Mouse (Mus musculus) kidney, postnatal 4 days (tissue): ENCODE data around the gene Ap1g2.

Experiments
- DNase-seq, 2 experiments: peaks; one replicate each; pipeline ENCODE4 v3.0.0; 2021; ENCODE audit warnings: mixed read lengths in 2 of 2

The Ap1g2 gene

DNA sequence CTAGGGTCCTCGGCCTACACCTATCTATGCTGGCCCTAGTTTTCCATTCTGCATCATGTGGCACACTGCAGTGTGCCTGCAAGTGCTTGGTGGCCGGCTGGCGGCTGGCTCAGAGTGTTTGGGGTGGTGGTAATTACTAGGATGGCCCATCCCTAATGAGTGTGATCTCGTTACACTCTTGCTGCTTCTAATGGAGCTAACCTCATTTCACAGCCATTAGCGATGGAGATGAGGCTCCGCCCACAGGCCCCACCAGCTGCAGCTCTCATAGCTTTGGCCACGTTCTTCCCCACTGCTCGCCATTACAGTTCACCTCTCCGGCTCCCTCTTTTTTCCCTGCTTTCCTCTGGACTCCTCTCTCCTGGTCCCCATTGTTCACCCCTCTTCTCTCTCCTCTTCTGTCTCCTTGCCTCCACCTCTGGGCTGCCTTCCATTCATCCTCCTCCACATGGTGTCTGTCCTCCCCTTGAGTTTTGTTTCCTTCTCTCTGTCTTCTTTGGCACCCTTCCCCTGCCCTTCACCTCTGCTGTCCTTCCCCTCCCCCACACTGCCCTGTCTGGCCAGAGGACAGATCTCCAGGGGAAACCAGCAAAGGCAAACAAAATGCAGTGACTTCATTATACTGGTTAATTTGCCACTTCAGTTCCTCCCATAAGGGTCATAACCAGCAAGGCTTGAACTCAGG lies 20.9 kb downstream of the Ap1g2 start:
- DNase-seq: no peak

DNA sequence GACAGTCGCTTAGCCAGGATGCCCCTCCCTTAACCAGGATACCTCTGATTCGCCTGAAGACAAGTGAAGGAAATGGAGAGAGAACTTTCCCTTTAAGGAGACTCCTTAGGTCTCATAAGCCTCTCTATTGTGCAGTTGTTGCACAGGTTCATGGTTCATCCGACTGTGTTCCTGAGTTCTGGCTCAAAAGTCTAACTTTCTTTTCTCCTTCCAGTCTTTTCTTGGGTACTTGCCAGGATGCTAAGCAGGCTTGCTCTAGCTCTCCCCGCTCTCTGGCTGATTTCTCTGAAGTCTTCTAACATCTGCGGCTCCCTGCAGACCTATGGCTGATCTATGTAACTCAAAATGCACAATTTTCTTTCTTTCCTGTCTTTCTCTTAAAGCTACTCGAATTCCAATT lies 22.9 kb downstream of the Ap1g2 start:
- DNase-seq: no peak

DNA sequence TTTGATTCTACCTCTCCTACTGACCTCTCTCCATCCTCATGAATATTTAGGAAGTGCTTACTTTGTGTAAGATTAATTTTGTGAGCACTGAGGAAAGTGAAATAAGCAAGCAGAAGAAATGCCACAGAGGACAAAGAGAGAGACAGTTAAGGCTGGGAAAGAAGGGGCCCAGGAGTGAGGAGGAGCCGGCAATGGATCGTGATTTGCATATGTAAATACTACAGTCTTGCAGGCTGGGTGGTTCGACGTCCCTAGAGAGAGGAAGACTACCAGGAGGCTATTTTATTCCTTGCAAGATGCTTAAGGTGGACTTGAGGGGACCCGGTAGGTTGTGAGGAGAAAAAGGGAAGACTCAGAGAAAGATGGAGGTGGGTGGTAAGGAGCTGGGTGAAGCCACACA lies 25.3 kb downstream of the Ap1g2 start:
- DNase-seq: no peak

DNA sequence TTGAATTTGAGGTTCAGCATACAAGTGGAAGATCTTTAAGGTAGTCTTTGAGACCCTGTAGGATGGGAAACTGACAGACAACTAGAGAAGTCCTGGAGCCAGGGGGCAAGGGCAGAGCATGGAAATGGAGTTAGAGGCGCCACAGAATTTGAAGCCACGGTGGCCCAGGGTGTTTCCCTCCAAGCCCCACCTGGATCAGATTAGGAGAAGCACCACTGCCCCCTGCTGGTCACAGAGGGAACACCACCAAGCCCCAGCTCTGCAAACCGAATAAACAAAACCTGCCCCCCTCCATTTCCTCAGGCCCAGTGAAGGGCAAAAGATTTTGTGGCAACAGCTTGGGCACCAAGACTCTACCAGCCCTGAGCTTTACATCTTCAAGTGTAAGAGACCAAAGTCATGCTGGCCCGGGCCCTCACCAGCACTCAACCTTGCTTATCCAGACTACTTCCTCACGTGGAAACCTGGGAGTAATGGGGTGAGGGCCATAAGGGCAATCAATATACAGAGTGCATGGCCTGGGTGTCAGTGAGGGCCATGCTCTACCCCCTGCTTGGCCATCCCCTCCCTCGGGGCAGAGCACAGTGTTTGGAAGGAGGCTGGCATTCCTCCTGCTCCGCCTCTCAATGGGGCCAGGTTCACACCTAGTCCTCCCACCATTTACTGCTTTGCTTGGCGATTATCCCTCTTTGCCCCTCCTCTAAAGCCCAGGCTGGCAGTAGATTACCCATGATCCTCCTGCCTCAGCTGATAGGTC lies 27.0 kb downstream of the Ap1g2 start:
- peak; percentile 84 to 87 for DNase-seq

DNA sequence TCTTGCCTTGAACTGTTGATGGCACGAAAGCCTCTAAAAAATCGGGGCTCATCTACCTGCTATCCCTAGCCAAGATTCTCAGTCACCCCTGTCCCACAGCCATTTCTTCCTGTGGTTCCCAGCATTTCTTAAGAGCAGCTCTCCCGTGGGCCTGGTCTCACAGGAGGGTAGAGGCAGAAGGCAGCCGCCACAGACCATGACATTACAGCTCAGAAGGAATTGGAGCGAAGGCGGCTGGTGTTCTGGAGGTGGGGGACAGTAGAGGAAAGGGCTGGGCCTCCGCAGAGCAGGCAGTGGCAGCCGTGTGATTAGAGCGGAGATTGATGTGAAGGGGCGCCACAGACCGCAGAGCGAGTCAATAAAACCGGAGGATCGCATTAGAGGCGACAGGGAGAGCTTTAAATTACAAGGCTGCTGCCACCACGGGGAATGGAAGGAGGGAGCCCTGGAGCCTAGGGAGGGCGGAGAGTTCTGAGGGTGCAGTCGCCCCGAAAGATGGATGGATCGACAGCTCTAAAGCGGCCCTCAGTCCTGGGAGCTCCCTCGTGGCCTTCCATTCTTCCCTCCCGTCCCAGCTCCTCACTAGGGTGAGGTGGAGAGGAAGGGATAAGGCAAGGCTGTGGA lies 27.9 kb downstream of the Ap1g2 start:
- DNase-seq: peak; percentile 34 to 50

DNA sequence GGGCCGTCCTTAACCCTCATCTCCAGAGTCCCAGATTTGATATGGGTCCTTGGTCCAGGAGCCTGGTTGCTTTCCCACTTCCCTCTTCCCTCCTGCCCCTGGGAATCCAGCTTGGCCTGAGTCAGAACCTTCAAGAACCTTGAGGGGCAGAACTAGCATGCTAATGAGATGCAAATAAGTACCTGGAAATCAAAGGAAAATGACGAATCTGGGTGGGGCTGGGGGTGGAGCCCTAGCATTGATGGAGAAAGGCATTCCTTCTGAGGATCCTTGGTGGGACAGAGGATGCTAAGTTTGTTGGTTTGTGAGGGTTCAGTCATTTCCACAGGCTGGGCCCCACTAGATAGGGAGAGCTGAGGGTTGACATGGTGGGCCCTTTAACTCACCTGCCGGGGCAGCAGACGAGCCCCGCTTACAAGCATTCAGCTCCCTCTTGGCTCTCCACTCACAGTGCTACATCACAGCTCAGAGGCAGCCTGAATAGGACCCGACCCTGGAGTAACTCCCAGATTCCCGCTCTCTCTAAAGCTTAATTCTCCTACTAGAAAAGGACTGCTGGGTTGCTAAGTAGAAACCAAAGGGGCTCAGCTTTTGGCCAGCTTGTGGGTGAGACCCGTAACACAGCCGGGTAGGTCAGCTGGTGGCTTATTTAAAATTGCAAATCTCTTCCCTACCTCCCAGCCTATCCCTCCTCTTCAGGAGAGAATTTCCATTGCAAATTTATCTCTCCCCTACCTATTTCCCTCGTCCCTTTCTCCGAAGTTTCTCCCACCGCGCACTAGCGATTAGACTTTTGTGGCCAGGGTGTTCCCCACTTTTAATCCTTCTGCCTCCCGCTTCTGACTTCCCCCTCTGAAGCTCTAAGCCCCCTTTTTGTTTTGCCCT lies 28.7 kb downstream of the Ap1g2 start:
- DNase-seq: no peak

DNA sequence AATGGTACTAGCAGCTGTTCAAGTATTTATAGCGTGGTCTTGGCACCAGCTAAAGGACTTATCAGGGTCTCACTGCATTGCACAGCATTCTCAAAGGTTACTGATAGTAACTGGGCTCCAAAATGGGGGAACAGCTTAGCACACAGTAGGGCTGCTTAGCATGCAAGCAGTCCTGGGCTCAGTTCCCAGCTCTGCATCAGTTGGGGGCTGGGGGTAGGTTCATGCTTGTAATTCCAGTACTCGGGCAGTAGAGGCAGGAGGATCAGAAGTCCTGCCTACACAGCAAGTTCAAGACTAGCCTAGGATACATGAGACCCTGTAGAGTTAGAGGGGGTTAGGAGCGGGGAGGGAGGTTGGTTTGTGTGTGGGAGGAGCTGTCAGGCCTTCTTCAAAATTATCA lies 29.4 kb downstream of the Ap1g2 start:
- DNase-seq: no peak

DNA sequence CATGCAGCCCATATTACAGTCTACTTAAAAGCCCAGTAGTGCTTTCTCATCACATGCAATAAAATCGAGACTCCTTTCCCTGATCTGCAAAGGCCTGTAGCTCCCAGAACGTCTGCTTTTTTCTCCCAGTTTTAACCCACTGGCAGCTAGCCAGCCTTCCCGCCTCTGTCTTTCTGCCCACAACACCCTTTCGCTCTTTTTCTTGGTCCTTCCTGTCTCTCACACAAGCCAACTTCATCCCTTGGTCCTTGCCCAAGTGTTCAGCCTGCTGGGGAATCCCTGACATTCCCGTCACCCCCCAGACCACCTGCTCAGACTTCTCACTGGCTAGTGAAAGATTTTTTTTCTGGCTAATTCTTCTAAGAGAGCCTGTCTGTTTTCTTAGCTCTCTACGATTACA lies 30.2 kb downstream of the Ap1g2 start:
- DNase-seq: peak; percentile 46 to 49

DNA sequence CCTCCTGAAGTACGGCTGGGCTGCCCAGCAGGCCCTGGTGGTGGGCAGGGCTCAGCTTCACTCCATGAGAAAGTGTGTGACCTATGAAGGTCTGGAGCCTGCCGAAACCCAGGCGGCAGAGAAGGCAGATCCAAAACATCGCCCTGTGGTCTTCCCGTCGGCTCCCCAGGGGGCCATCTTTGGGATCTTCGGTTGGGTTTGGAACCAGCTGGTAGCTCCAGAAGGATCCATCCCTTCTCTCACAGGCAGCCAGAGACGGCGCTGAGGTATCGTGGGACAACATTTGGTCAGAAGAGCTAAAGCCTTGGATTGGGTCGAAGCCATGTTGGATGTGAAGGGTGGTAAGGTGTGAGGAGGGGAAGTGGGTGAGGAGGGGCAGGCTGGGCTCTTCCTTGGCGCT lies 32.0 kb downstream of the Ap1g2 start:
- DNase-seq: no peak

DNA sequence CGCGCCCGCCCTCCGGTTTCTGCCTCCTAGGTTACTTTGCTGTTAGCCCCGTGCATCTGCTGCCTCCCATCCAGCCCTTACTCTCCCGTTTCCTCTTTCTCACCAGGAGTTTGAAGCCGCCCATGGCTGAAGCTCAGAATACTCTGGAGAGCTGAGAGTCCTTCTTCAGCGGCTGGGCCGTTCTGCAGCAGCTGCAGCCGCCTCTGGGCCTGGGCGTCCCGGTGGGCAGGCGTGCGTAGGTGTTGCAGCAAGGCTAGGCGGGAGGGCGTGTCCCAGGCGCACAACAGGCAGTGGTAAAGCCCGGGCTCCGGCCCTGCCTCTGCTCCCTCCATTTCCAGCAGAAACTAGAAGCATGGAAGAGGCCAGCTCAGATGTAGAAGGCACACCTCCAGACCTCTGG lies 34.6 kb downstream of the Ap1g2 start:
- DNase-seq: peak; percentile 45 to 63

DNA sequence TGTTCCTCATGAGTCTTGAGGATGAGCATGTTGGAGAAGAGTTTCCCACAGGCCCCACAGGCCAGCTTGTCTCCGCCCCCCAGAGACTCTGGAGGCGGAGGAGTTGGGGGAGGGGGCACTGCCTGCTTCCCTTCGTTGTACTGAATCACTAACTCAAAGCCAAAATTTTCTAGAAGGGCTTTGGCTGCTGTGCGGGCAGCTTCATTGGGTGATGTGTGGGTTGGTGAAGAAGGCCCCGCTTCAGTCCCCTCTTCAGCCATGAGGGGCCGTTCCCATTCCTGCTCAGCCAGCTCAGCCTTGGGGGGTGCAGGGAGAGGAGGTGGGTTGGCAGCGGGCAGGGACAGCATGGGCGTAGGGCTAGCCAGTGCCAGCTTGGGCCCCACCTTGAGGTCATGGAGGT lies 40.4 kb downstream of the Ap1g2 start:
- no peak for DNase-seq

DNA sequence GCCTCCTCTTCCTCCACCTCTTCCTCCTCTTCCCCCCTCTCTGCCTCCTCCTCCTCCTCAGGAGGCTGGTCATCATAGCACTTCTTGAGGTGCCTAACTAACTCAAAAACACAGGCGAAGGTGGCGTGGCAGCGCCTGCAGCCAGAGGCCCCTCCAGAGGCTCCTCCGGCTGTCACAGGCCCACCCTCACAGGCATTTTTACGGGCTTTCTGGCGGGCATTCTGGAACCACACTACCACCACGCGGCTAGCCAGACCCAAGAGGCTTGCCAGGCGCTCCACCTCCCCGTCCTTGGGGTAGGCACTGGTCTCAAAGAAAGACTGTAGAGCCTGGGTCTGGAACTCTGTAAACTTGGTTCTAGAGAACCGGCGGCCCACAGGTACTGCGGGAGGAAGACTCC lies 41.0 kb downstream of the Ap1g2 start:
- DNase-seq: no peak

DNA sequence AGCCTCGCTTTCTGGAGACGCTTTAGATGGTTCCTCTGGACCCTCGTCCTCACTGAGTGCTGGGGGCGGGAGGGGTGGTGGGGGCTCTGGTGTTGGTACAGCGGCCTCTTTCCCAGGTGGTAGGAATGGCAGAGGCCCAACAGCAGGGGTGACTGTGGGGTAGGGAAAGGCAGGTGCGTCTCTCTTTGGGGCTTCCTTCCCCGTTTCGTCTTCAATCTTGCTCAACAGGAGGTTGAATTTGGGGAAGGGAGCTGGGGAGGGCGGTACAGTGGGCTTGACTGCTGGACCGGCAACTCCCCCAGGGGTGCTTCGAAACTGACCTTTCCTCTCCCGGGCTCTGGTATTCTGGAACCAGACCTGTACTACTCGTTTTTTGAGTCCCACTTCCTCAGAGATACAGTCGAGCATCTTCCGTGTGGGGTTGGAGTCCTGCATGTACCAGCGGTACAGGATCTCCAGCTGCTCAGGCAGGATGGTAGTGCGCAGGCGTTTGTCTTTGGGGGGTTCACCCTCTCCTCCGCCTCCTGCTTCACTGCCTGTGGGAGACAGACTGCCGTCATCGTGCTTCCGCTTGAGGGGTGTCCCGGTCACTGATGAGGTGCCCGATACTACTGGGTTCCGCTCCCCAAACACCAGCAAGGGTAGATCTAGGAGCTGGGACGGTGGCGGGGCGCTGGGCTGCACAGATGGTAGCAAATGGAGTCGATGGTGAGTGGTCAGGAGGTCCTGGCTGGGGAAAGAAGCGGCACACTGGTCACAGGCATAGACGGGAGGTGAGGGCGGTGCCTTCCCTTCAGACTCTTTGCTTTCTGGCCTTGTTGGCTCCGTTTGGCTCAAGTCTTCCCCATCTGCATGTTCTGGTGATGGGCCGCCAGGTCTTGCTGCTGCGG lies 41.7 kb downstream of the Ap1g2 start:
- no peak for DNase-seq

DNA sequence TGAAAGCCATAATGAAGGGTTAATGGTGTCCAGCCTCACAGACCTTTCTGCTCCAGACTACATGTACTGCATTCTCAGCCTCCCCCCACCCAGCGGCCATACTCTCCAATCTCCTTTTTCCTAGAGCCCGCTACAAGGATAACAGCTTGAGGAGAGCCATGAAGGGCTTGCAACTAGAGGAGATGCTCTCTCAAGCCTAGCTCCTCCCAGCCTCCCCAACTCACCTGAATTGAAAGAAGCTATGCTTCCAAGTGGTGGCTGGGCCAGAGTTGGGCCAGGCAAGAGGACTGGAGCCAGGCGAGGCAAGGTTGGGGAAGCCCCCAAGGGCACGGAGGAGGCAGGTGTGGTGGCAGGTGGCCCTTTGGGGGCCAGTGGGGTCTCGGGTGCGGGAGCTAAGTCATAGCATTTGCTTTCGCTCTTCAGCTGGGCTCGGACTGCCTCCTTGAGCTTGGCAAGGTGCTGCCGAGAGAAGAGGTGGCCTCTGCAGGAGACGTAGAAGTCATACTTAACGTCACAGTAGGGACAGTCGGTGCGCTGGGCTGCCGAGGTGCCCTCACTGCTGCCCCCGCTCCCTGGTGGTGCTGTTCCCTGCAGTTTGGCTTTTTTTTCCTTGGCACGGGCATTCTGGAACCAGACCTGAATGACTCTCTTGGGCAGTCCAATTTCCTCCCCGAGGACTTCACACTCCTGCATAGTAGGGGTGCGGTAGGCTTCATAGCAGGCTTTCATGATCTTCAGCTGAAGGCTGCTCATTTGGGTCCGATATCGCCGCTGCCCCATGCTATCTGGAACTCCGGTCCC lies 42.6 kb downstream of the Ap1g2 start:
- no peak for DNase-seq

DNA sequence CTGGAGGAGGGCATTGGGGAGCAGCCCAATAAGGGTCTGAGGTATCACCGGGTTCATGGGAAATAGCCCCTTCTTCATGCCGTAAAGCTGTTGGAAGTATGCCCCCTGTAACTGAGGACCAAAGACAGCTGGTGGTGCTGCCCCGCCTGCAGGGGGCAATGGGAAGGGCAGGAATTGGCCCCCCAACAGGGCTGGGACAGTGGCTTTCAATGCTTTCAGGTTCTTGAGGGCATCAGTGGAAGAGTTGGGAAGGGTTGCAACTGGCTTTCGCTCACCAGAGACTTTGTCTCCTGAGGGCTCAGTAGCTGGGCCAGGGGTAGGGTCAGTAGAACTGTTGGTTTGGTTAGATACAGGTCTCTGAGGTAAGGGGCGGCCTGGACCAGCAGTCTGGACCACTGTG lies 43.3 kb downstream of the Ap1g2 start:
- no peak for DNase-seq

DNA sequence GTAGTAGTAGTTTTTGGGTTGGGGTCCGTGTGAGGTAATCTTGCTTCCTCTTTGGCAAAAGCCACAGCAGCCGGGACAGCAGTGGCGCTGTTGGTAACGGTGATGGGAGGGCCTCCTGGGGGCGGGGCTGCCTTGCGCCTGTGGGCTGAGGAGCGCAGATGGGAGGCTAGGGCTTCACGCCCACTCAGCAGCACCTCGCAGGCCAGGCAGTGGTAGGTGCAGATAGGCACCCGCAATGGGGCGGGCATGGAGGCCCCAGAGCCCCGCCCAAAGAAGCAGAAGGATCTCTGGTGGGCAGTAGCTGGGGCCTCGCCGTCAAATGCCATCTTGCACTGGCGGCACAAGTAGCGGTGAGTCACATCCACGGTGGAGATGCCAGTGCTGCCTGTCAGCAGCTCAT lies 43.8 kb downstream of the Ap1g2 start:
- DNase-seq: peak; percentile 52 to 62

DNA sequence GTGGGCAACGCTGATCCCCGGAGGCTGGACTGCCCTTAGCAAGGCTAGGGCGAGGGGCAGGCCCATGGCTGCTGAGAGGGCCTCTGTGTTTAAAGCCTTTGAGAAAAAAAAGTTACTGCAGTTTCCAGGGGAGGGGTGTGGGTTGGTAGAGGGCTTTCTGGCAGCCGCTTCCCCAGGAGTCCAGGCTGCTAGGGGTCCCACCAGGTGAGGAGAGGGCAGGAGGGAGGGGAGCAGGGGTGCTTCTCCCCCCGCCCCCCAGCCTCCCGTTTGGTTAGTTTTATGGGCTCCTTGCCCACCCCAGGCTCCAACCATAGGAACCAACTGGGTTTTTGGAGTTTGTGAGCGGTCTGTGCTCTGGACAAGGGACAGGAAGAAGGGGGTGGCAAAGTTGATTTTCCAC lies 44.5 kb downstream of the Ap1g2 start:
- no peak for DNase-seq

DNA sequence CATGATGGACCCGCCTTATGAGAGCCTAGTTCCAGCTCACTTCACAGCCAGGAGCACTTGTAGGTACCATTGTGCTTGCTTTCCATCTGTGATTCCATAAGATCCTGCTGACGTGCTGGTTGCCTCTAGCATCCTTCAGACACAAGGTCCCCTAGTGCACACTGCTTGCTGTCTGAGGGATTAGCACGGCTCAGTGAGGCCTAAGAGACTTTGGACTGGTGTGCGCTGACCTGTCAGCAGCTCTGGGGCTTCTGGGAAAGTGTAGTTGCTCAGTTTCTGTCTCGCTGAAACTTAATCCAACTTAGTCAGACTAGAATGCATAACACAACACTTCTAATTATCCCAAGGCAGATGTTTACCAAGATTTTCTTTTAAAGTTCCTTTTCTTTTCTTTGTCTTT lies 46.5 kb downstream of the Ap1g2 start:
- DNase-seq: peak in 1 of 2 experiments; percentile 43

DNA sequence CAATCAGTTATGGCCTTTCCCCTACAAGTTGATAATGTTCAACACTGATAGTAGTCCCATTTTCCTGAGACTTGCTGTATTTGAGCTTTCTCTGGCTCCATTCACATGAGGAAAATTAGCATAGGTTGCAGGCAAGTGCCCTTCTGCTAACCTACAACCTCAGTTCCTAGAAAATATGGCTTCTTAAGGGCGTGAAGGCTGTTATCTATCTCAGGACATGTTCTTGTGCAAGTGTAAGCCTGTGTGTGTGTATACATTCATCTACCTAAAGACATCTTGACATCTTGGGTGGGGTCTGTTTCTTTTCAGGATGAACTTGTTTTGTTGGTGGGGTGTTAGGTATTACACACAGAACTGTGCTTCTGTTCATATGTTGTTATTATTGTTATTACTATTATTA lies 47.4 kb downstream of the Ap1g2 start:
- no peak for DNase-seq

DNA sequence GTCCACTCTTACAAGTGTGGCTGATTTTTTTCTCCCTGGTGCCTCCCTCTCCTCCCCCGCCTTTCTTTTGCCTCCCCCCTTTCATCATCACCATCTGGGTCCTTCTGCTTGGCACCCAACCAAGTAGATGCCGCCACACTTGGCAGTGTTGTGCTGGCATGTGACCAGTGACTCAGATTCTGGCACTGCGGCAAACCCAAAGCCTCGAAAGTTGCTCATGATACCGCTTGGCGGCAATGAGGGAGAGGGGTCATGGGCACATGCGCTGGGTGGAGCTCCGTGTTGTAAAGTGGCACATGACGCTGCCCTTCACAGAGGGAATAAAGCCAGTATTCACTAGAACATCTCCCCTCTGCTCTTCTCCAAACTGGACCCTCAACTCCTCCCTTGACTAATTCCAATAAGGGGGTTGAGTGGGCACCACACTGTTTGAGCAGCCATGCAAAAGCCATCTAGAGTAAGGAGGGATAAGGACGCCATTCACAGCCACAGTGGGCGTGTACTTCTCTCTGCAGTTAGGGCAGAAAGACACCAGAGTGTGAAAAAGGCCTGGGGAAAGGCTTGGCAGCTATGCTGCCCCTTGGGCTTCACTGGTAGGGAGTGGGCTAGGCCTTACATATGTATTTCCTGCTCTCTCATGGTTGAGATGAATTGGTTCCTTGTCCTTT lies 51.1 kb downstream of the Ap1g2 start:
- DNase-seq: peak in 1 of 2 experiments; percentile 17
